Mouse (Mus musculus) thymus, postnatal 25 days (tissue): ENCODE results near the gene Tex38.
A peak's percentile ranks its signal among the peaks of the same experiment; 100 is the strongest.

Experiments used
- DNase-seq: peaks from one replicate; pipeline ENCODE4 v3.0.0; 2022

The Tex38 gene

GRCm38 (mm10) chr4:115780918-115781317 lies at the start of gene Tex38:
TSS of gene Tex38 (minus strand) at chr4:115781018.
- no peak for DNase-seq

- DNase-seq: no peak
Observed at GRCm38 (mm10) chr4:115830491-115830890, 49.7 kb upstream of the Tex38 start.

- no peak for DNase-seq
Observed at GRCm38 (mm10) chr4:115828572-115828902, 47.7 kb upstream of the Tex38 start.

- peak; percentile 68 for DNase-seq
Observed at GRCm38 (mm10) chr4:115827888-115828571, 47.2 kb upstream of the Tex38 start, which contains the start of gene Mob3c. TSS of gene Mob3c (plus strand) at chr4:115828092.

- no peak for DNase-seq
Observed at GRCm38 (mm10) chr4:115827535-115827887, 46.7 kb upstream of the Tex38 start.

- DNase-seq: no peak
Observed at GRCm38 (mm10) chr4:115827066-115827465, 46.2 kb upstream of the Tex38 start.

- no peak for DNase-seq
Observed at GRCm38 (mm10) chr4:115825271-115825670, 44.5 kb upstream of the Tex38 start.

GRCm38 (mm10) chr4:115824178-115824577 lies 43.4 kb upstream of the Tex38 start:
- DNase-seq: no peak

- no peak for DNase-seq
Observed at GRCm38 (mm10) chr4:115821928-115822327, 41.1 kb upstream of the Tex38 start.

- no peak for DNase-seq
Observed at GRCm38 (mm10) chr4:115821431-115821830, 40.6 kb upstream of the Tex38 start.

GRCm38 (mm10) chr4:115820944-115821343 lies 40.1 kb upstream of the Tex38 start:
- DNase-seq: no peak

- no peak for DNase-seq
Observed at GRCm38 (mm10) chr4:115820199-115820598, 39.4 kb upstream of the Tex38 start.

GRCm38 (mm10) chr4:115815606-115816005 lies 34.8 kb upstream of the Tex38 start:
- no peak for DNase-seq

- DNase-seq: no peak
Observed at GRCm38 (mm10) chr4:115812326-115812725, 31.5 kb upstream of the Tex38 start.

- DNase-seq: no peak
Observed at GRCm38 (mm10) chr4:115799981-115800380, 19.2 kb upstream of the Tex38 start.

- no peak for DNase-seq
Observed at GRCm38 (mm10) chr4:115795360-115795759, 14.5 kb upstream of the Tex38 start.

- DNase-seq: no peak
Observed at GRCm38 (mm10) chr4:115790864-115791263, 10.0 kb upstream of the Tex38 start.

GRCm38 (mm10) chr4:115785511-115786034 lies 4.8 kb upstream of the Tex38 start:
- DNase-seq: no peak

- peak; percentile 75 for DNase-seq
Observed at GRCm38 (mm10) chr4:115784769-115785510, 4.1 kb upstream of the Tex38 start, which contains the start of gene Atpaf1. TSS of gene Atpaf1 (plus strand) at chr4:115784812.

GRCm38 (mm10) chr4:115782026-115782805 lies 1.4 kb upstream of the Tex38 start:
- DNase-seq: no peak

- DNase-seq: no peak
Observed at GRCm38 (mm10) chr4:115780269-115780668, 549 bp downstream of the Tex38 start.

- DNase-seq: no peak
Observed at GRCm38 (mm10) chr4:115777627-115778026, 3.2 kb downstream of the Tex38 start.

GRCm38 (mm10) chr4:115775056-115775455 lies 5.8 kb downstream of the Tex38 start:
- no peak for DNase-seq
